Mouse (Mus musculus) kidney, embryonic 14.5 days (tissue): ENCODE data around the gene Tspan5. TPM values are rescaled to one million over a fixed set of nuclear protein-coding genes. Genes with fewer than 3 reads are reported as not detected.

ENCODE experiments used
- ATAC-seq: fragments of 200-750 bp; cut with Nextera tagmentation; 2 replicates; pipeline ENCODE4 v1.8.0; 2017; ENCODE audit warnings: moderate number of reproducible peaks, mild to moderate bottlenecking, moderate TSS enrichment, moderate library complexity; ENCODE audit not compliant: low FRiP score, low TSS enrichment
- H3K27ac ChIP-seq: fragments of 300-500 bp; sonication (generic); 2 replicates; pipeline ENCODE4 v1.5.1; 2014; ENCODE audit warnings: low read depth, mild to moderate bottlenecking, low read length, moderate library complexity, mixed read lengths
- H3K27me3 ChIP-seq: fragments of 300-500 bp; sonication (generic); 2 replicates; pipeline ENCODE4 v1.6.1; 2014; ENCODE audit warnings: mild to moderate bottlenecking, low read length; ENCODE audit not compliant: control insufficient read depth, insufficient read depth
- H3K36me3 ChIP-seq: fragments of 300-500 bp; sonication (generic); 2 replicates; pipeline ENCODE4 v1.6.1; 2014; ENCODE audit warnings: low read length, mixed read lengths; ENCODE audit not compliant: control insufficient read depth, insufficient read depth
- H3K4me1 ChIP-seq: fragments of 300-500 bp; sonication (generic); 2 replicates; pipeline ENCODE4 v1.6.1; 2014; ENCODE audit warnings: low read length, mixed read lengths; ENCODE audit not compliant: control insufficient read depth, insufficient read depth
- H3K4me2 ChIP-seq: fragments of 300-500 bp; sonication (generic); replicated peaks from 2 replicates; pipeline ENCODE4 v1.6.1; 2014; ENCODE audit warnings: low read depth, mild to moderate bottlenecking, low read length
- H3K4me3 ChIP-seq: fragments of 300-500 bp; sonication (generic); 2 replicates; pipeline ENCODE4 v1.5.1; 2014; ENCODE audit warnings: mild to moderate bottlenecking, low read length
- H3K9ac ChIP-seq: fragments of 300-500 bp; sonication (generic); 2 replicates; pipeline ENCODE4 v1.6.1; 2014; ENCODE audit warnings: low read depth, mild to moderate bottlenecking, low read length, moderate library complexity
- H3K9me3 ChIP-seq: fragments of 300-500 bp; sonication (generic); 2 replicates; pipeline ENCODE4 v1.6.1; 2016; ENCODE audit warnings: low read length; ENCODE audit not compliant: control insufficient read depth
- WGBS: fragments of 180-500 bp; shearing (Covaris S2); extraction: QIAGEN DNeasy Blood & Tissue Kit; methylation state at CpG from one replicate; pipeline ENCODE4 v1.1.7; 2014; 5-methylcytosine and 5-hydroxymethylcytosine counted together
- polyA plus RNA-seq: library from polyadenylated mRNA; unstranded; fragments of >200 nt; fragmentation: Nextera tagmentation; extraction: Ambion mirVana; gene quantifications from 2 replicates; pipeline ENCODE4 v1.2.1, GENCODE M21; 2014

Gene Tspan5
- polyA plus RNA-seq, 1 experiment from 2014 or later: 28.8 TPM

DNA sequence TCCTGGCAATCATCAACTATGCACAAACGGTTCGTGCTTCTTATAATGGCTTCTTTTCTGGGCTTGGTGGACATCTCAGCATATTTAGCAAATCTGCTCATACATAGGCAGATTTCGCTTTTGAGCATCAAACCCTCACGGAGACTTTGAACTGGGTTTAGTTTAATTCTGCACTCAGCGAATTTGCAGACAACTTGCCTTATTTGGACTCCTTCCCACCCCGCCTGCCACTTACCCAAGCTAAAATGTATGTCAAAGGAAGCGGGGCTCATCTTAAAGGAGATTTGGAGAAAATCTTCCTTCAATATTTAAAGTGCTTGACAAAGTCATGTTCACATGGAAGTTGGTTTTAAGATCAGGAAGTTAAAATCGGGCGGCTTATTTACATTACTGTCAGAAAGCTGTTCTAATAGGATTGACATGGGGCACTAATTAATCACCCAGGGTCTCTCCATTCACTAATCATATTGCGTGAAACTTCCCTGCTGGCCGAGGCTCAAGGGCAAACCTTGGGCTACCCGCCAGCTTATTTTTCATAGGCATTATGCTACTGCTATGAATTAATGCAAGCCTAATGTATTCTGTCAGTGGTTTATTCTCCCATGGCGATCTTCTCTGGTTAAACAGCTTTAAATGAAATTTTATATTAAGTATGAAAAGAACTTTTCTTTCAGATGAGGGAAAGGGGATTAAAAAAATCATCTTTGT, 111.1 kb downstream of the Tspan5 start:
- Histone ChIP-seq H3K4me1 (peaks cover 30% of the 10 kb centered on the region), H3K9ac (no peak overlapping the region), H3K27ac (no peak overlapping the region), H3K36me3 (no peaks in the 10 kb centered on the region), H3K27me3 (no peaks in the 10 kb centered on the region), H3K9me3 (no peaks in the 10 kb centered on the region), H3K4me2 (no peak overlapping the region), H3K4me3 (no peak overlapping the region)
- no peak for ATAC-seq
- WGBS: 62% methylated on average over 13 of the region's 13 CpGs

- no peak overlapping the region for H3K4me2 ChIP-seq
- no peak overlapping the region for H3K27ac ChIP-seq
- no peaks in the 10 kb centered on the region for H3K36me3 ChIP-seq
- H3K9me3 ChIP-seq: no peaks in the 10 kb centered on the region
- WGBS: 81% methylated on average over 16 of the region's 16 CpGs
- H3K27me3 ChIP-seq: no peaks in the 10 kb centered on the region
- ATAC-seq: no peak
- peaks cover 37% of the 10 kb centered on the region for H3K4me1 ChIP-seq
- no peak overlapping the region for H3K9ac ChIP-seq
- H3K4me3 ChIP-seq: no peak overlapping the region
Measured at GRCm38 (mm10) chr3:138853996-138854836, 112.2 kb downstream of the Tspan5 start.

DNA sequence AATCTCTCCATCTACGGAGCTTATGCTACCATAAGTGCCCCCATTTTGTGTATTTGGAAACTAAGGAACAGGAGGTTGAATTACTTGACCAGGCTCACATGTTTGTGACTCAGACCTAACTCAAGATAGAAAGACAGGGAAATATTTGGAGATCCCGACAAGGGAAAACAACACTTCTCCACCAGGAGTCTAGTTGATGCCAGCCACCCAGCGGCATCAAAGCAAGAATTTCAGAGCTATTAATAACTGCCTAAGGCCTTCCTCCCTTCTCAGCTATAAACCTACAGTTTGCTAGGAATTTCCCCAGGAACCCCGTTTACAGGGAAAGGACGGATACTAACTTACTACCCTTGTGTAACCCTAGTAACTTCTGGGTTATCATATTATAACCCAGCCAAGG, 113.4 kb downstream of the Tspan5 start:
- peaks cover 33% of the 10 kb centered on the region for H3K4me1 ChIP-seq
- WGBS: 63% methylated on average over 5 of the region's 5 CpGs

GRCm38 (mm10) chr3:138856946-138857345, 115.0 kb downstream of the Tspan5 start:
- Histone ChIP-seq H3K4me2 (no peak overlapping the region), H3K36me3 (no peaks in the 10 kb centered on the region), H3K27ac (no peak overlapping the region), H3K9me3 (no peaks in the 10 kb centered on the region), H3K9ac (no peak overlapping the region), H3K4me1 (peaks cover 32% of the 10 kb centered on the region), H3K27me3 (no peaks in the 10 kb centered on the region), H3K4me3 (no peak overlapping the region)
- ATAC-seq: no peak
- WGBS: 71% methylated on average over 4 of the region's 4 CpGs

More for the DNA sequence above, 113.4 kb downstream of the Tspan5 start:
- H3K27me3 ChIP-seq: no peaks in the 10 kb centered on the region
- no peak overlapping the region for H3K9ac ChIP-seq
- no peak for ATAC-seq
- H3K4me2 ChIP-seq: no peak overlapping the region
- no peaks in the 10 kb centered on the region for H3K9me3 ChIP-seq
- H3K27ac ChIP-seq: no peak overlapping the region
- no peak overlapping the region for H3K4me3 ChIP-seq
- H3K36me3 ChIP-seq: no peaks in the 10 kb centered on the region

- Histone ChIP-seq H3K4me2 (no peak overlapping the region), H3K27me3 (no peaks in the 10 kb centered on the region), H3K9ac (0 out of 2 replicates have a peak overlapping the region, but pooled peaks have one; percentile 12), H3K4me3 (no peak overlapping the region), H3K27ac (peak overlapping the region; percentile 55; the same call in 1 of the 2 replicates), H3K36me3 (no peaks in the 10 kb centered on the region), H3K4me1 (peaks cover 26% of the 10 kb centered on the region), H3K9me3 (no peaks in the 10 kb centered on the region)
- ATAC-seq: peak; percentile 29
- WGBS: 37% methylated on average over 12 of the region's 12 CpGs
Measured at GRCm38 (mm10) chr3:138857805-138858546, 116.0 kb downstream of the Tspan5 start.

- Histone ChIP-seq H3K4me3 (no peak overlapping the region), H3K9me3 (no peaks in the 10 kb centered on the region), H3K36me3 (no peaks in the 10 kb centered on the region), H3K27me3 (no peaks in the 10 kb centered on the region), H3K9ac (no peak overlapping the region), H3K4me1 (peaks cover 23% of the 10 kb centered on the region), H3K27ac (no peak overlapping the region), H3K4me2 (no peak overlapping the region)
- no peak for ATAC-seq
- 76% methylated on average over 6 of the region's 6 CpGs for WGBS
Measured at GRCm38 (mm10) chr3:138858649-138859048, 116.7 kb downstream of the Tspan5 start.

DNA sequence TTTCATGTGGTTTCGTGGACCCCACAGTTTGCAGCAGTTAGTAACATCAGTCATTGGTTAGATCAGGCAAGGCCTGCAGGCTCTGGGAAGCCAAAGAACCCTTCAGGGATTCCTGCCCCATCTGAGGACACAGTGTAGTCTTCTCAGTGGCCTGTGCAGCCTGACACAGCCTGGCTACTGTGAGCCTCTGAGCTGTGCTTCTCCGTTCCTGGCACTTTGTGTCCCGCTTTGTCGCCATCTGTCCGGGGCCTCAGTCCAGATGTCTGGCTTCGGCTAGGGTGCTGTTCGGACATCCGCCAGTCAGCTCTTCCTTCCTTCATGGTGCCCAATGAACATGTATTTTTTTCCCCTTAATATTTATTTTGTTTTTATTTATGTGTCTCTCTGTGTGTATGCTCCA, 117.2 kb downstream of the Tspan5 start:
- Histone ChIP-seq H3K4me3 (no peak overlapping the region), H3K9me3 (no peaks in the 10 kb centered on the region), H3K4me1 (peaks cover 23% of the 10 kb centered on the region), H3K36me3 (no peaks in the 10 kb centered on the region), H3K9ac (no peak overlapping the region), H3K4me2 (no peak overlapping the region), H3K27ac (no peak overlapping the region), H3K27me3 (no peaks in the 10 kb centered on the region)
- 85% methylated on average over 8 of the region's 8 CpGs for WGBS
- ATAC-seq: no peak

- H3K27ac ChIP-seq: no peak overlapping the region
- H3K4me1 ChIP-seq: peaks cover 23% of the 10 kb centered on the region
- no peaks in the 10 kb centered on the region for H3K36me3 ChIP-seq
- H3K9me3 ChIP-seq: no peaks in the 10 kb centered on the region
- no peak overlapping the region for H3K4me2 ChIP-seq
- WGBS: 41% methylated on average over 8 of the region's 8 CpGs
- H3K27me3 ChIP-seq: no peaks in the 10 kb centered on the region
- H3K4me3 ChIP-seq: no peak overlapping the region
- no peak overlapping the region for H3K9ac ChIP-seq
- ATAC-seq: peak; percentile 70
Measured at GRCm38 (mm10) chr3:138859666-138860065, 117.7 kb downstream of the Tspan5 start.
